9 mouse cellular contexts compared by ENCODE assay signal in the genomic region with DNA sequence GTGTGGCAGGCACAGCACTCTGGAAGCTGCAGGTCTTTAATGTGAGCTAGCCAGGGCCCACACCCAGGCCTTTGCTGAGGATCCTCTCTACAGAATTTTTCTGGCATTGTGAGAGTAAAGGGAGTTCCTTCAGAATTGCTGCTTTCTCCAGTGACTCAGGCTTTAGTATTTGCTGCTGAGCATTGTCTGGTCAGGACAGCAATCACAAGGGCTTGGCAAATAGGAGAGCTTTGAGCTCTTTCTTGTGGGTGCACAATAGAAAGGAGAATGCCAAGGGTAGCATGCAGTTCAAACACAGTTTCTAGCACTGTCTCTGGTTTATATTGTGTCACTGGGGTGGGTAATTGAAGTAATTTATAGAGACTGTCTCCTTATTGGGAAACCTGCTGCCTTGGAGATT. TPM values are rescaled to one million over a fixed set of nuclear protein-coding genes. Genes with fewer than 3 reads are reported as not detected.
A peak's percentile ranks its signal among the peaks of the same experiment; 100 is the strongest.
DNase-seq lines count a peak whose midpoint lies in the region; ATAC-seq and TF ChIP-seq lines count a peak whose summit lies in the region.
"Had no signal": no experiment of that assay in that cellular context is flagged by ENCODE, and none has a peak within 500 bp of the region (broad histone marks: within the 10 kb centered on the region; RNA-seq: fewer than 3 reads in every experiment).

No protein-coding gene starts in this region.

- ATAC-seq in kidney, postnatal 0 days (replicated peaks; ENCODE audit: low FRiP score, low read depth), result no peak
- no peak for ATAC-seq in kidney, embryonic 14.5 days (ENCODE audit: low FRiP score, low TSS enrichment)
- no peak for ATAC-seq in hindbrain, embryonic 16.5 days
- no peak for ATAC-seq in neural tube, embryonic 12.5 days (ENCODE audit: low FRiP score, low read depth)

- H3K9me3 ChIP-seq in kidney, postnatal 0 days (replicated peaks; ENCODE audit: low read length), result no peaks in the 10 kb centered on the region
- no peaks in the 10 kb centered on the region for H3K9me3 ChIP-seq in kidney, embryonic 14.5 days (ENCODE audit: control insufficient read depth, low read length)
- no peaks in the 10 kb centered on the region for H3K9me3 ChIP-seq in hindbrain, embryonic 16.5 days (ENCODE audit: control insufficient read depth, low read length)
- H3K9me3 ChIP-seq in neural tube, embryonic 12.5 days, result no peaks in the 10 kb centered on the region
- H3K9me3 ChIP-seq: limb, embryonic 15.5 days had no signal

- H3K27ac ChIP-seq in kidney, postnatal 0 days, result no peak overlapping the region
- no peak overlapping the region for H3K27ac ChIP-seq in kidney, embryonic 14.5 days (ENCODE audit: low read depth, low read length)
- H3K27ac ChIP-seq in cortical plate, adult 2 months (ENCODE audit: insufficient read depth, low read length), result 0 out of 2 replicates have a peak overlapping the region, but pooled peaks have one; percentile 12
- H3K27ac ChIP-seq in hindbrain, embryonic 16.5 days (ENCODE audit: low read depth, low read length), result no peak overlapping the region
- no peak overlapping the region for H3K27ac ChIP-seq in neural tube, embryonic 12.5 days
- H3K27ac ChIP-seq: limb, embryonic 15.5 days had no signal

- TF ChIP-seq POLR2A in cortical plate, adult 2 months (IDR thresholded peaks at IDR 0.05; ENCODE audit: extremely low read depth, insufficient read depth, low read length), result no peak

- H3K36me3 ChIP-seq in kidney, postnatal 0 days (ENCODE audit: insufficient read depth, low read length), result no peaks in the 10 kb centered on the region
- H3K36me3 ChIP-seq in kidney, embryonic 14.5 days (ENCODE audit: control insufficient read depth, insufficient read depth, low read length), result no peaks in the 10 kb centered on the region
- no peaks in the 10 kb centered on the region for H3K36me3 ChIP-seq in hindbrain, embryonic 16.5 days (ENCODE audit: control insufficient read depth, insufficient read depth, low read length)
- H3K36me3 ChIP-seq in neural tube, embryonic 12.5 days, result no peaks in the 10 kb centered on the region
- H3K36me3 ChIP-seq: limb, embryonic 15.5 days had no signal

- no peak for TF ChIP-seq CTCF in kidney, postnatal 0 days (IDR thresholded peaks at IDR 0.05; ENCODE audit: low read depth)
- TF ChIP-seq CTCF in cortical plate, adult 2 months (IDR thresholded peaks at IDR 0.05; ENCODE audit: extremely low read depth, insufficient read depth, low read length), result no peak

- H3K4me3 ChIP-seq in kidney, postnatal 0 days (replicated peaks; ENCODE audit: low read depth, low read length), result no peak overlapping the region
- H3K4me3 ChIP-seq in kidney, embryonic 14.5 days (ENCODE audit: low read length), result no peak overlapping the region
- no peak overlapping the region for H3K4me3 ChIP-seq in cortical plate, adult 2 months (ENCODE audit: insufficient read depth, low read length)
- H3K4me3 ChIP-seq in hindbrain, embryonic 16.5 days (ENCODE audit: low read length), result no peak overlapping the region
- H3K4me3 ChIP-seq in neural tube, embryonic 12.5 days, result no peak overlapping the region
- H3K4me3 ChIP-seq: limb, embryonic 15.5 days had no signal

- no peaks in the 10 kb centered on the region for H3K27me3 ChIP-seq in kidney, postnatal 0 days (ENCODE audit: insufficient read depth, low read length)
- no peaks in the 10 kb centered on the region for H3K27me3 ChIP-seq in kidney, embryonic 14.5 days (ENCODE audit: control insufficient read depth, insufficient read depth, low read length)
- no peaks in the 10 kb centered on the region for H3K27me3 ChIP-seq in hindbrain, embryonic 16.5 days (replicated peaks; ENCODE audit: control insufficient read depth, insufficient read depth, low read length)
- H3K27me3 ChIP-seq in neural tube, embryonic 12.5 days (replicated peaks), result no peaks in the 10 kb centered on the region
- H3K27me3 ChIP-seq: limb, embryonic 15.5 days had no signal

- H3K4me1 ChIP-seq in kidney, postnatal 0 days (replicated peaks; ENCODE audit: insufficient read depth, low read length), result peaks cover 19% of the 10 kb centered on the region
- peaks cover 28% of the 10 kb centered on the region for H3K4me1 ChIP-seq in kidney, embryonic 14.5 days (ENCODE audit: control insufficient read depth, insufficient read depth, low read length)
- peaks cover 16% of the 10 kb centered on the region for H3K4me1 ChIP-seq in cortical plate, adult 2 months (ENCODE audit: control insufficient read depth, insufficient read depth, low read length)
- H3K4me1 ChIP-seq in hindbrain, embryonic 16.5 days (ENCODE audit: control insufficient read depth, insufficient read depth, low read depth, low read length), result peaks cover 32% of the 10 kb centered on the region
- H3K4me1 ChIP-seq in neural tube, embryonic 12.5 days, result peaks cover 33% of the 10 kb centered on the region

- H3K4me2 ChIP-seq in kidney, postnatal 0 days (ENCODE audit: low read length), result peak overlapping the region; percentile 6; the same call in 1 of the 2 replicates
- H3K4me2 ChIP-seq in kidney, embryonic 14.5 days (replicated peaks; ENCODE audit: low read depth, low read length), result no peak overlapping the region
- H3K4me2 ChIP-seq in hindbrain, embryonic 16.5 days (ENCODE audit: low read length), result peak overlapping the region; percentile 18; the same call in 1 of the 2 replicates
- peak overlapping the region; percentile 77 for H3K4me2 ChIP-seq in neural tube, embryonic 12.5 days (replicated peaks)
- H3K4me2 ChIP-seq: limb, embryonic 15.5 days had no signal

- no peak for DNase-seq in kidney, postnatal 0 days (ENCODE audit: low spot score)
- no peak for DNase-seq in B cell, adult 2 months
- no peak for DNase-seq in spleen, postnatal 4 days (ENCODE audit: low spot score in 2 of 2)
- DNase-seq: right cerebral cortex, postnatal 25 days had no signal

- H3K9ac ChIP-seq in kidney, postnatal 0 days (ENCODE audit: low read depth, low read length), result no peak overlapping the region
- H3K9ac ChIP-seq in kidney, embryonic 14.5 days (ENCODE audit: low read depth, low read length), result no peak overlapping the region
- peak overlapping the region; percentile 31; the same call in 1 of the 2 replicates for H3K9ac ChIP-seq in hindbrain, embryonic 16.5 days (ENCODE audit: low read depth, low read length)
- no peak overlapping the region for H3K9ac ChIP-seq in neural tube, embryonic 12.5 days
- H3K9ac ChIP-seq: limb, embryonic 15.5 days had no signal

RNA-seq across cellular contexts. Expression of a gene that starts 3.9 kb away (rescaled TPM):
- 55.5 and 63.5 TPM in 2 replicates for polyA plus RNA-seq in kidney, postnatal 0 days (2015; fragmentation: Nextera tagmentation; extraction: Ambion mirVana)
- polyA plus RNA-seq in kidney, embryonic 14.5 days (2014; fragmentation: Nextera tagmentation; extraction: Ambion mirVana), result 49.1 and 51.6 TPM in 2 replicates
- polyA plus RNA-seq in cortical plate, adult 2 months (2012; rRNA removed), result 96.8 and 102 TPM in 2 replicates
- polyA plus RNA-seq in hindbrain, embryonic 16.5 days (2015; fragmentation: Nextera tagmentation; extraction: Ambion mirVana), result 53.3 and 58.2 TPM in 2 replicates
- polyA plus RNA-seq in neural tube, embryonic 12.5 days (2016; fragmentation: Nextera tagmentation; extraction: Ambion mirVana), result 88.4 and 94.2 TPM in 2 replicates

RNA-seq across cellular contexts. Expression of a gene that starts 38.5 kb away (rescaled TPM):
- polyA plus RNA-seq in kidney, postnatal 0 days (2015; fragmentation: Nextera tagmentation; extraction: Ambion mirVana), result 1.3 and 1.7 TPM in 2 replicates
- polyA plus RNA-seq in kidney, embryonic 14.5 days (2014; fragmentation: Nextera tagmentation; extraction: Ambion mirVana), result 1.0 and 1.6 TPM in 2 replicates
- 9.1 and 10.9 TPM in 2 replicates for polyA plus RNA-seq in cortical plate, adult 2 months (2012; rRNA removed)
- polyA plus RNA-seq in hindbrain, embryonic 16.5 days (2015; fragmentation: Nextera tagmentation; extraction: Ambion mirVana), result 13.9 and 14.0 TPM in 2 replicates
- polyA plus RNA-seq in neural tube, embryonic 12.5 days (2016; fragmentation: Nextera tagmentation; extraction: Ambion mirVana), result 7.0 and 8.4 TPM in 2 replicates
